Mouse (Mus musculus): ENCODE measurements around the gene Zmiz1.

- TF ChIP-seq MYOD1 (IDR thresholded peaks at IDR 0.05; ENCODE audit: control insufficient read depth, insufficient read length, low read depth) (no peak), CTCF (IDR thresholded peaks at IDR 0.05; ENCODE audit: control insufficient read depth, insufficient read depth, insufficient read length) (no peak)
Measured at GRCm38 (mm10) chr14:25509450-25510129, 50.6 kb downstream of the Zmiz1 start.

Measured in C2C12 (cell line).